Mouse (Mus musculus) spleen, adult 10 weeks (tissue): ENCODE data around the gene Drosha. TPM values are rescaled to one million over a fixed set of nuclear protein-coding genes. Genes with fewer than 3 reads are reported as not detected.

Source experiments
- polyA plus RNA-seq: library from polyadenylated mRNA; stranded (reverse); fragments of 350-450 nt; fragmentation: Illumina TruSeq; extraction: RNeasy Lipid Tissue Mini Kit (QIAGEN cat#74804); gene quantifications from one replicate; pipeline ENCODE4 v1.2.3, GENCODE M21; 2015; ENCODE audit warnings: low replicate concordance; ENCODE audit not compliant: insufficient read depth

Drosha gene
- 19.2 TPM for polyA plus RNA-seq

GRCm38 (mm10) chr15:12824197-12824952, at the start of gene Drosha, which contains the start of gene 6030458C11Rik:
Gene Drosha, plus strand, starts transcription at chr15:12824815.
Gene 6030458C11Rik, minus strand, starts transcription at chr15:12824649.

Other genes with a start within 250 kb of the Drosha start
- 3.1 TPM for gene Pdzd2, start 84.9 kb upstream of the Drosha start, polyA plus RNA-seq
- gene 6030458C11Rik, start 166 bp upstream of the Drosha start, polyA plus RNA-seq = 34.6 TPM